ENCODE assay signal across 26 mouse cellular contexts in genomic region chr10:77267027-77267426, GRCm38 (mm10). TPM values are rescaled to one million over a fixed set of nuclear protein-coding genes. Genes with fewer than 3 reads are reported as not detected.
DNase-seq lines count a peak whose midpoint lies in the region; ATAC-seq lines count a peak whose summit lies in the region.
"Had no signal": no experiment of that assay in that cellular context is flagged by ENCODE, and none has a peak within 500 bp of the region (broad histone marks: within the 10 kb centered on the region; RNA-seq: fewer than 3 reads in every experiment).

No protein-coding gene starts in this region.

- DNase-seq in liver: peak; percentile 3
- peak; percentile 57 for DNase-seq in ZHBTc4 (ENCODE audit: low read depth, low spot score)
- DNase-seq in embryonic facial prominence, embryonic 10.5 days (ENCODE audit: low spot score): no peak
- DNase-seq in heart, postnatal 10 days: no peak
- DNase-seq in hindbrain, embryonic 14.5 days (ENCODE audit: low spot score): no peak
- no peak for DNase-seq in left cerebral cortex, postnatal 14 days (ENCODE audit: low spot score in 2 of 2)
- DNase-seq: adrenal gland, adult 8-10 months; cerebellum, adult 18-20 months; cerebellum, postnatal 10 days; gastrocnemius, postnatal 14 days; kidney, adult 11 months; spleen, adult 18-20 months; thymus, postnatal 14 days had no signal

- no peaks in the 10 kb centered on the region for H3K27me3 ChIP-seq in liver, embryonic 12.5 days (replicated peaks)
- H3K27me3 ChIP-seq in embryonic facial prominence, embryonic 10.5 days (replicated peaks; ENCODE audit: low read depth, poor library complexity, severe bottlenecking): no peaks in the 10 kb centered on the region
- no peaks in the 10 kb centered on the region for H3K27me3 ChIP-seq in hindbrain, embryonic 14.5 days (ENCODE audit: control insufficient read depth, insufficient read depth, low read length)
- H3K27me3 ChIP-seq: heart, embryonic 12.5 days; hindbrain, embryonic 15.5 days; kidney, embryonic 15.5 days; limb, embryonic 12.5 days; midbrain, embryonic 12.5 days had no signal

- ATAC-seq in liver, embryonic 12.5 days: no peak
- 0 out of 2 replicates have a peak, but pooled peaks have one; percentile 5 for ATAC-seq in monocyte, adult 5-6 weeks (replicated peaks; ENCODE audit: insufficient number of reproducible peaks, low FRiP score, low TSS enrichment, poor library complexity, severe bottlenecking)
- ATAC-seq in hindbrain, embryonic 14.5 days (ENCODE audit: low FRiP score): no peak
- ATAC-seq: activated CD4-positive, CD25-positive, alpha-beta regulatory T cell, adult 4 months; forebrain, embryonic 14.5 days; inflammation-experienced regulatory T-cells, adult 6 months had no signal

- H3K9me3 ChIP-seq in liver, embryonic 12.5 days (replicated peaks): no peaks in the 10 kb centered on the region
- no peaks in the 10 kb centered on the region for H3K9me3 ChIP-seq in embryonic facial prominence, embryonic 10.5 days
- H3K9me3 ChIP-seq in hindbrain, embryonic 14.5 days (ENCODE audit: control insufficient read depth, low read length): no peaks in the 10 kb centered on the region
- H3K9me3 ChIP-seq: heart, embryonic 12.5 days; hindbrain, embryonic 15.5 days; kidney, embryonic 15.5 days; limb, embryonic 12.5 days; midbrain, embryonic 12.5 days had no signal

- H3K27ac ChIP-seq in liver, embryonic 12.5 days: no peak overlapping the region
- peak overlapping the region; percentile 4; the same call in 1 of the 2 replicates for H3K27ac ChIP-seq in embryonic facial prominence, embryonic 10.5 days (replicated peaks)
- H3K27ac ChIP-seq in hindbrain, embryonic 14.5 days: no peak overlapping the region
- H3K27ac ChIP-seq: heart, adult 2 months; hindbrain, embryonic 15.5 days; kidney, embryonic 15.5 days; limb, embryonic 12.5 days; midbrain, embryonic 12.5 days had no signal

- no peak overlapping the region for H3K4me3 ChIP-seq in liver, embryonic 12.5 days
- H3K4me3 ChIP-seq in embryonic facial prominence, embryonic 10.5 days: no peak overlapping the region
- H3K4me3 ChIP-seq in hindbrain, embryonic 14.5 days (replicated peaks; ENCODE audit: low read length): no peak overlapping the region
- H3K4me3 ChIP-seq: heart, adult 2 months; heart, embryonic 12.5 days; hindbrain, embryonic 15.5 days; kidney, embryonic 15.5 days; limb, embryonic 12.5 days; midbrain, embryonic 12.5 days had no signal

- intact Hi-C loops in heart, postnatal 10 days (cut with DNase I): no loop called here
- intact Hi-C loops in left cerebral cortex, postnatal 14 days (cut with DNase I): no loop called here

- H3K9ac ChIP-seq in liver, embryonic 12.5 days: no peak overlapping the region
- H3K9ac ChIP-seq in hindbrain, embryonic 14.5 days: no peak overlapping the region
- H3K9ac ChIP-seq: heart, embryonic 12.5 days; hindbrain, embryonic 15.5 days; kidney, embryonic 15.5 days; limb, embryonic 12.5 days; liver, postnatal 0 days; midbrain, embryonic 12.5 days had no signal

- WGBS in liver, embryonic 12.5 days (ENCODE audit: insufficient replicate concordance): 75% methylated on average over 14 of the region's 14 CpGs
- WGBS in embryonic facial prominence, embryonic 10.5 days: 93% methylated on average over 14 of the region's 14 CpGs
- 92% methylated on average over 14 of the region's 14 CpGs for WGBS in hindbrain, embryonic 14.5 days

- H3K4me1 ChIP-seq in liver, embryonic 12.5 days: no peaks in the 10 kb centered on the region
- 0 out of 2 replicates have a peak, but pooled peaks cover 3% of the 10 kb centered on the region for H3K4me1 ChIP-seq in embryonic facial prominence, embryonic 10.5 days
- H3K4me1 ChIP-seq in hindbrain, embryonic 14.5 days (replicated peaks; ENCODE audit: control insufficient read depth, insufficient read depth, low read length): no peaks in the 10 kb centered on the region
- H3K4me1 ChIP-seq: hindbrain, embryonic 15.5 days; kidney, embryonic 15.5 days; limb, embryonic 12.5 days; midbrain, embryonic 12.5 days had no signal

- H3K36me3 ChIP-seq in liver, embryonic 12.5 days: peaks cover 82% of the 10 kb centered on the region
- peaks cover 91% of the 10 kb centered on the region for H3K36me3 ChIP-seq in embryonic facial prominence, embryonic 10.5 days (replicated peaks)
- H3K36me3 ChIP-seq in hindbrain, embryonic 14.5 days (replicated peaks; ENCODE audit: control insufficient read depth, insufficient read depth): peaks cover 82% of the 10 kb centered on the region

- H3K4me2 ChIP-seq in liver, embryonic 12.5 days: no peak overlapping the region
- no peak overlapping the region for H3K4me2 ChIP-seq in hindbrain, embryonic 14.5 days (replicated peaks)
- H3K4me2 ChIP-seq: heart, embryonic 12.5 days; hindbrain, embryonic 15.5 days; kidney, embryonic 15.5 days; limb, embryonic 12.5 days; liver, embryonic 11.5 days; midbrain, embryonic 12.5 days had no signal

RNA-seq across cellular contexts. Expression of gene Pofut2, which starts 8.0 kb away (rescaled TPM):
- polyA plus RNA-seq in liver, embryonic 12.5 days (2016; fragmentation: Nextera tagmentation; extraction: Ambion mirVana): 40.7 and 43.2 TPM in 2 replicates
- polyA plus RNA-seq in embryonic facial prominence, embryonic 10.5 days (2016; fragmentation: Nextera tagmentation; extraction: Ambion mirVana): 74.5 and 77.0 TPM in 2 replicates
- total RNA-seq in monocyte, adult 5-6 weeks (2017): 16.3 to 29.2 TPM (median 21.8 TPM) in 3 replicates
- total RNA-seq in heart, postnatal 10 days (2021): 10 to 100 TPM; 60.3 to 61.0 TPM
- 53.2 and 53.3 TPM in 2 replicates for polyA plus RNA-seq in hindbrain, embryonic 14.5 days (2014; fragmentation: Nextera tagmentation; extraction: Ambion mirVana)
- 10 to 100 TPM; 35.3 to 36.0 TPM for total RNA-seq in left cerebral cortex, postnatal 14 days (2021)

Comparison
In these comparisons a context has a peak if more than half of its experiments do, and no peak if none do; other contexts are left out.
1. DNase-seq: peak in liver (single experiment) and ZHBTc4 (single experiment); none in embryonic facial prominence, embryonic 10.5 days (single experiment), heart, postnatal 10 days (0 of 2), hindbrain, embryonic 14.5 days (single experiment) and left cerebral cortex, postnatal 14 days (0 of 2).